ENCODE assay signal across 11 mouse cellular contexts in genomic region chr16:42308761-42309160, GRCm38 (mm10). TPM values are rescaled to one million over a fixed set of nuclear protein-coding genes. Genes with fewer than 3 reads are reported as not detected.
"Had no signal": no experiment of that assay in that cellular context is flagged by ENCODE, and none has a peak within 500 bp of the region (broad histone marks: within the 10 kb centered on the region; RNA-seq: fewer than 3 reads in every experiment).

No protein-coding gene starts in this region.

- H3K4me3 ChIP-seq: limb, embryonic 12.5 days had no signal

- H3K27ac ChIP-seq: kidney, postnatal 0 days; limb, embryonic 12.5 days; liver, embryonic 14.5 days had no signal

- H3K4me2 ChIP-seq: limb, embryonic 12.5 days had no signal

- H3K27me3 ChIP-seq: limb, embryonic 12.5 days had no signal

- H3K36me3 ChIP-seq: limb, embryonic 12.5 days had no signal

- H3K9ac ChIP-seq: limb, embryonic 12.5 days; liver, embryonic 14.5 days had no signal

- DNase-seq: kidney, adult 11 months; kidney, adult 9 months; kidney, postnatal 36 days; layer of hippocampus, adult 9-11 months; lung, adult 18-20 months; right cerebral cortex, adult 18-20 months; right cerebral cortex, postnatal 25 days had no signal

- H3K9me3 ChIP-seq: limb, embryonic 12.5 days had no signal

RNA-seq across cellular contexts. Expression of gene Gap43, which starts 31.7 kb away (rescaled TPM):
- total RNA-seq: liver, adult 2 months had no signal
- polyA plus RNA-seq: liver, adult 2 months had no signal
